Mouse (Mus musculus): Measurements from ENCODE around the gene Cort.
"Not testable (repeated sequence)": the region's sequence is repeated elsewhere in the genome, so short reads cannot be mapped to it uniquely, and the experiment has no call there.

The Cort gene

DNA sequence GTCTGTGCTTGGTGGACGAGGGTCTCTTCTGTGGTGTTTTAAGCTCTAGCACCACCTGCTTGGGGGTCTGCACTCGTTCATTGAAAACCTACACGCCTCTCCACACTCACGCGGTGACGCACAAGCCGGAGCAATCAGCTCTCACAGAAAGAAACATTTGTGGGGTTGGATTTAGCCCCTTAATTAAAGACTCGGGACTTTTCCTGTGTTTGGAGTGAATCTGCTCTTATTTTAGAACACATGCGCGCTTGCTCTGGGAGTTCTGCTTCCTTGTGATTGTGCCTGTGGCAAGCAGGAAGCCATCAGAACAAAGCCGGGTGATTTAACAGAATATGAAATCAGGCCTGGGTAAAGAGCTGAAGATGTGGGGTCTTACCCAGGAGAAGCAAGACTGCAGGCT lies at the start of gene Cort:
Cort (minus strand) TSS at position 101 of the 400 bp plus-strand sequence.
- DNase-seq (ENCODE audit: extremely low spot score) = no peak

DNA sequence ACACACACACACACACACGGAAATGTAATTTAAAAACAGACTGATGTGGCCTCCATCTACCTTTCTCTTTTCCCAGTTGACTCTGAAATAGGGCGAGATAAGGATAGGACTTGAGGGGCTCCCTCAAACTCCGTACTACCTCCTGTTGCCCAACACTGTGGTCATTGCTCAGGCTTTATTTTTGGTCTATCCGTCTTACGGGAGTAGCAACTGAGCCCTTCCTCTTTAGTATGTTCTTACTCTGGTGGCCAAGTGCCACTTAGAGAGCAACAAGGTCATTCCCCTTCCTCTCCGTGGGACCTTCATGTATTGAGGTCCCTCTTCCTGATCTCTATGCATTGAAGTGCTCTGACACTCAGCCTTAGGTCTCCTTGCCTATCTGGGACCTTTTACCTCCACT lies 47.1 kb upstream of the Cort start:
- no peak for DNase-seq (ENCODE audit: extremely low spot score)

- DNase-seq (ENCODE audit: extremely low spot score) = no peak
Measured at GRCm38 (mm10) chr4:149172666-149173065, 46.1 kb upstream of the Cort start.

- no peak for DNase-seq (ENCODE audit: extremely low spot score)
Measured at GRCm38 (mm10) chr4:149172083-149172482, 45.5 kb upstream of the Cort start.

DNA sequence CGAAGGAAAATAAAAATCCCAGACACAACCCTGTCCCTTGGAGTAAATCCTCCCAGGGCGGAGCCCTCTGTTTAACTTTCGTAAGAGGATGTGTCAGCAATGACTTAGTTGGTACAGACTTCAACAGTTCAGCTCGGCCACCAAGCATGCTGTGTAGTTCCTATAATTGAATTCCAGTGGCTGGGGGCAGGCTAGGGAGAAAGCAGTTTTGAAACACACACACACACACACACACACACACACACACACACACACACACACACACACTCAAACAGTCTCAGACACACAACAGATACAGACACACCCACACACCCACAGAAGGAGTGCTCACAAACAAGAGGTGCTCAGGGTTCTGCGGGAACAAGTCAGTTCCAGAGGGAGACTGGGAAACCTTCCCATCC lies 45.0 kb upstream of the Cort start:
- DNase-seq (ENCODE audit: extremely low spot score) = no peak

- no peak for DNase-seq (ENCODE audit: extremely low spot score)
Measured at GRCm38 (mm10) chr4:149170394-149170931, 43.9 kb upstream of the Cort start.

GRCm38 (mm10) chr4:149169926-149170325 lies 43.4 kb upstream of the Cort start:
- DNase-seq (ENCODE audit: extremely low spot score) = not testable (repeated sequence)

DNA sequence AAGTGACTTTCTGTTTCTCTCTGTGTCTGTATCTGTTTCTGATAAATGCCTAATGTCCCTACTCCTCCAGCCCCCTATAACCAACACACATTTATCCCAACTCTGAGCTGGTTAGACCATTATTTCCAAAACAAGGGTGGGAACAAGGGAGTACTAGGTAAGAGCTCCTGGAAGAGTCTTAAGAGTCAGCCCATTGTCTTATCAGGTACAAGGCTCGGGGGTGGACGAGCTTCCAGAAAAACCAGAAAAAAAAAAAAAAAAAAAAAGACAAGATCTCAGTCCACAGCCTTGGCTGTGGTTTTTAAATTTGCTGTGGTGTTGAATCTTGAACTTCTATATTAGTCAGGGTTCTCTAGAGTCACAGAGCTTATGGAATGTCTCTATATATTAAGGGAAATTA lies 41.5 kb upstream of the Cort start:
- DNase-seq (ENCODE audit: extremely low spot score) = no peak

GRCm38 (mm10) chr4:149166957-149167611 lies 40.5 kb upstream of the Cort start:
- no peak for DNase-seq (ENCODE audit: extremely low spot score)

- DNase-seq (ENCODE audit: extremely low spot score) = peak; percentile 95
Measured at GRCm38 (mm10) chr4:149166215-149166946, 39.8 kb upstream of the Cort start, which contains the start of gene Pgd. Gene Pgd (minus strand): TSS chr4:149166771.

DNA sequence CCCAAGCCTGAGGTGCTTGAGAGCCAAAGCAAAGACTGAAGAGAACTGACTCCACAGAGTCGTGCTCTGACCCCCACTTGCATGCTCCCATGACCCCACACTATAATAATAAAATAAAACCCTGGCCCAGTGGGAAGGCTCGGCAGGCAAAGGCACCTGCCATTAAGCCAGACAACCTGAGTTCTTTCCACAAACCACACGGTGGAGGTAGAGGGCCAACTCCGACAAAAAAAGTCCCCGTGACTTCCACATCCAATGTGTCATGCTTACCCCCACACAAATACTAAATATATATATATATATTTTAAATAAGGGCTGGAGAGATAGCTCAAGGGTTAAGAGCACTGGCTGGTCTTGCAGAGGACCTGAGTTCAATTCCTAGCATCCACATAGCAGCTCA lies 37.6 kb upstream of the Cort start:
- DNase-seq (ENCODE audit: extremely low spot score) = no peak

DNA sequence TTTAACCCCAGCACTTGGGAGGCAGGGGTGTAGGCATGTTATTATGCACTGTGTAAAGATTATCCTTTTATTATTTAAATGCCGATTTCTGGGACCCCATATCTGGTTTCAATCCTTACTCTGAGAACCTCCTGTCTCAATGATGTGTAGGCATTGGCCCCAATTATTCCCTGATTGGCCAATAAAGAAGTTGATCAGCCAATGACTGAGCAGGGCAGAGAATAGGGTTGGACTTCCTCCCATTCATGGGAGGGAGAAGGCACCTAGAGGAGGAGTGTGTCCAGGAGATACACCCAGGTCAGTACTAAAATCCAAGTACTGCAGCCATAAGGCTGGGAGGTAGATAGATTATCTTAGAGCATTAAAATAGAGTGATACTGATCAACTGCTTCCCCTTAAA lies 36.6 kb upstream of the Cort start:
- DNase-seq (ENCODE audit: extremely low spot score) = no peak

GRCm38 (mm10) chr4:149161166-149161565 lies 34.6 kb upstream of the Cort start:
- DNase-seq (ENCODE audit: extremely low spot score) = no peak

DNA sequence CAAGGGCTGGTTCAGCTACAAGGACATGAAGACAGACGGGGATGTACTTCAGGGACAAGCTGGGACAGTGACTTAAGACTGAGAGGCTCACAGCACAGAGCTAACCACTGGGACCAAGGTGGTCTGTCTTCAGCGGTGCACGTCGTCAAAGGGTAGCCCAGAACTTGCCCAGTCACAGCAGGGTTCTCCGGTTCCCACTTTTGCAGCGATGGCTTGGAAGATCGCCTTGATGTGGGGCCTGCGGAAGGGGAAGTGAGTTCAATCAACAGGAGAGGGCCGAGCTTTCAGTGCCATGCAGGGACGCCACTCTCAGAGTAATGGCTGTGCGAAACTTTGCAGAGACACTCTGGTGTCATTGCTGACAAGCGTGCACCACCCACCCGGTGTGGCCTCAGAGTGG lies 33.3 kb upstream of the Cort start:
- no peak for DNase-seq (ENCODE audit: extremely low spot score)

- DNase-seq (ENCODE audit: extremely low spot score) = no peak
Measured at GRCm38 (mm10) chr4:149159203-149159602, 32.6 kb upstream of the Cort start.

GRCm38 (mm10) chr4:149157415-149157973 lies 30.9 kb upstream of the Cort start:
- no peak for DNase-seq (ENCODE audit: extremely low spot score)

DNA sequence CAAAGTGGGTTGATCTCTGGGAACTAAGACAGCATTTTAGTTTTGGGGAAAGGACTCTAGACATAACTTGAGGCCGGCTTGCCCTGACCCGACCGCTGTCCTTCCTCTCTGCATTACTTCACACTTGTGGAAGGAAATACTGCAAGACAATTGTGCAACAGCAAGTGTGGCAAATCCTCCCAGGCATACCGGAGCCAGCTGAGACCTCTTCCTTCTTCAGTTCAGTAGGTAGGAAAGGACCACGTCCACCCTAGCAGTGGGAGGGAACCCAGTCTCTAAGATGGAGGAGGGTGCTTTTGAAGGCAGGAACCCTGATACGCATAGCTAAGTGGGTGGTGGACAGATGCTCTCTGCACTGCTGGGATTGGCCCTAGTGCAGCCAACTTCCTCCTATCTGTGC lies 29.1 kb upstream of the Cort start:
- DNase-seq (ENCODE audit: extremely low spot score) = no peak

DNA sequence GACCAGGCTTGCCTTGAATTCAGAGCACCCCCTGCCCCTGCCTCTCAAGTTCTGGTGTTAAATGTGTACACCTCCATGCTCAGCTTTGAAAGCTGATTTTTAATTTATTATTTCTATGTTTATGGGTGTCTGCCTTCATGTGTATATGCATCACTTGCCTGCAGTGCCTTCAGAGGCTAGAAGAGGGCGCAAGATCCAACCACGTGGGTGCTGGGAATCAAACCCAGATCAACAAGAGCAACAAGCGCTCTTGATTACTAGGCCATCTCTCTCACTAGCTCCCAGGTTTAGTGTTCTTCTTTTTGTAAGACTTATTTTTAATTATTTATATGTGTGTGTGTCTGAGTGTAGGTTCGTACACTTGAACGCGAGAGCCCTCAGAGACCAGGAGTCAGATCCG lies 28.3 kb upstream of the Cort start:
- DNase-seq (ENCODE audit: extremely low spot score) = no peak

- no peak for DNase-seq (ENCODE audit: extremely low spot score)
Measured at GRCm38 (mm10) chr4:149150721-149151120, 24.2 kb upstream of the Cort start.

- no peak for DNase-seq (ENCODE audit: extremely low spot score)
Measured at GRCm38 (mm10) chr4:149150256-149150655, 23.7 kb upstream of the Cort start.

- DNase-seq (ENCODE audit: extremely low spot score) = no peak
Measured at GRCm38 (mm10) chr4:149149611-149150010, 23.0 kb upstream of the Cort start.

DNA sequence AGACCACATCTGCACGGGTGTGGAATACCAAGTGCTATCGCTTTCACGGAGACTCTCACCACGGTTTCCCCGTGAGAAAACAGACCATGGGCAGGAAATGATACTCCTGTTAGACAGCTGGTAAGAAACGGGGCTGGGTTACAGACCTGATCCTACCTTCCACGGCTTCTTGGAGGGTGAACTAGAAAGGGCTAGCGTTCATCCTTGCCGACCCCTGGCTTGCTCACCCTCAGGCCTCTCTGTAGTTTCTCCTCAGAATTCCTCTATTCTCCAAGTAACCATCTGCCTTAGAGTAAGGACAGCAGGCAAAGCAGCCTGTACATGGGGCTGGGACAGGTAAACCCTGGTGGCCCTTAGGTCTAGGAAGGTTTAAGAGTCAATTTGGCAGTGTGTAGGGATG lies 22.6 kb upstream of the Cort start:
- DNase-seq (ENCODE audit: extremely low spot score) = no peak

GRCm38 (mm10) chr4:149148084-149148483 lies 21.5 kb upstream of the Cort start:
- no peak for DNase-seq (ENCODE audit: extremely low spot score)
